Mouse (Mus musculus): Measurements from ENCODE around the gene Gpr82. TPM values are rescaled to one million over a fixed set of nuclear protein-coding genes. Genes with fewer than 3 reads are reported as not detected.

Gpr82 gene
- polyA plus RNA-seq (2014; fragmentation: Nextera tagmentation; extraction: Ambion mirVana): 1.1 and 1.5 TPM in 2 replicates

- no peaks in the 10 kb centered on the region for H3K4me1 ChIP-seq (ENCODE audit: control insufficient read depth, insufficient read depth, low read length)
- no peaks in the 10 kb centered on the region for H3K36me3 ChIP-seq (ENCODE audit: control insufficient read depth, insufficient read depth, low read length)
- no peak within 1 kb of the TSS for H3K9ac ChIP-seq (replicated peaks; ENCODE audit: low read depth, low read length)
- no peak for ATAC-seq (ENCODE audit: low read depth)
- no peak within 1 kb of the TSS for H3K4me2 ChIP-seq (ENCODE audit: low read depth, low read length)
- no peaks in the 10 kb centered on the region for H3K27me3 ChIP-seq (ENCODE audit: control insufficient read depth, insufficient read depth, low read length)
- WGBS: 94% methylated on average over 5 of the region's 5 CpGs
- H3K4me3 ChIP-seq (ENCODE audit: low read depth, low read length): no peak within 1 kb of the TSS
- H3K9me3 ChIP-seq (ENCODE audit: control insufficient read depth, low read length): no peaks in the 10 kb centered on the region
- H3K27ac ChIP-seq (ENCODE audit: low read depth, low read length): no peak within 1 kb of the TSS
Measured at GRCm38 (mm10) chrX:13661063-13661462, at the start of gene Gpr82. Gene Gpr82 (plus strand): TSS chrX:13661363.

- H3K36me3 ChIP-seq (ENCODE audit: control insufficient read depth, insufficient read depth, low read length): no peaks in the 10 kb centered on the region
- H3K9ac ChIP-seq (replicated peaks; ENCODE audit: low read depth, low read length): no peak overlapping the region
- no peak overlapping the region for H3K4me3 ChIP-seq (ENCODE audit: low read depth, low read length)
- H3K27me3 ChIP-seq (ENCODE audit: control insufficient read depth, insufficient read depth, low read length): no peaks in the 10 kb centered on the region
- H3K9me3 ChIP-seq (ENCODE audit: control insufficient read depth, low read length): no peaks in the 10 kb centered on the region
- ATAC-seq (ENCODE audit: low read depth): no peak
- H3K4me2 ChIP-seq (ENCODE audit: low read depth, low read length): no peak overlapping the region
- H3K27ac ChIP-seq (ENCODE audit: low read depth, low read length): no peak overlapping the region
- no peaks in the 10 kb centered on the region for H3K4me1 ChIP-seq (ENCODE audit: control insufficient read depth, insufficient read depth, low read length)
- 89% methylated on average over 2 of the region's 2 CpGs for WGBS
Measured at GRCm38 (mm10) chrX:13612115-13612514, 49.0 kb upstream of the Gpr82 start.

- H3K27ac ChIP-seq (ENCODE audit: low read depth, low read length): no peak overlapping the region
- H3K9me3 ChIP-seq (ENCODE audit: control insufficient read depth, low read length): no peaks in the 10 kb centered on the region
- 69% methylated on average over 1 of the region's 1 CpGs for WGBS
- H3K4me1 ChIP-seq (ENCODE audit: control insufficient read depth, insufficient read depth, low read length): no peaks in the 10 kb centered on the region
- no peaks in the 10 kb centered on the region for H3K27me3 ChIP-seq (ENCODE audit: control insufficient read depth, insufficient read depth, low read length)
- H3K9ac ChIP-seq (replicated peaks; ENCODE audit: low read depth, low read length): no peak overlapping the region
- no peaks in the 10 kb centered on the region for H3K36me3 ChIP-seq (ENCODE audit: control insufficient read depth, insufficient read depth, low read length)
- H3K4me3 ChIP-seq (ENCODE audit: low read depth, low read length): no peak overlapping the region
- ATAC-seq (ENCODE audit: low read depth): no peak
- no peak overlapping the region for H3K4me2 ChIP-seq (ENCODE audit: low read depth, low read length)
Measured at GRCm38 (mm10) chrX:13616726-13617125, 44.4 kb upstream of the Gpr82 start.

GRCm38 (mm10) chrX:13617294-13617693 is 43.9 kb upstream of the Gpr82 start:
- 96% methylated on average over 1 of the region's 1 CpGs for WGBS
- no peak overlapping the region for H3K4me3 ChIP-seq (ENCODE audit: low read depth, low read length)

GRCm38 (mm10) chrX:13618476-13618875 is 42.7 kb upstream of the Gpr82 start:
- Histone ChIP-seq H3K4me3 (ENCODE audit: low read depth, low read length) (no peak overlapping the region), H3K4me1 (ENCODE audit: control insufficient read depth, insufficient read depth, low read length) (no peaks in the 10 kb centered on the region), H3K4me2 (ENCODE audit: low read depth, low read length) (no peak overlapping the region), H3K27ac (ENCODE audit: low read depth, low read length) (no peak overlapping the region), H3K9me3 (ENCODE audit: control insufficient read depth, low read length) (no peaks in the 10 kb centered on the region), H3K9ac (replicated peaks; ENCODE audit: low read depth, low read length) (no peak overlapping the region), H3K36me3 (ENCODE audit: control insufficient read depth, insufficient read depth, low read length) (no peaks in the 10 kb centered on the region), H3K27me3 (ENCODE audit: control insufficient read depth, insufficient read depth, low read length) (no peaks in the 10 kb centered on the region)
- no peak for ATAC-seq (ENCODE audit: low read depth)
- 84% methylated on average over 4 of the region's 4 CpGs for WGBS

More at GRCm38 (mm10) chrX:13617294-13617693, 43.9 kb upstream of the Gpr82 start:
- Histone ChIP-seq H3K4me2 (ENCODE audit: low read depth, low read length) (no peak overlapping the region), H3K9ac (replicated peaks; ENCODE audit: low read depth, low read length) (no peak overlapping the region), H3K27me3 (ENCODE audit: control insufficient read depth, insufficient read depth, low read length) (no peaks in the 10 kb centered on the region), H3K27ac (ENCODE audit: low read depth, low read length) (no peak overlapping the region), H3K36me3 (ENCODE audit: control insufficient read depth, insufficient read depth, low read length) (no peaks in the 10 kb centered on the region), H3K9me3 (ENCODE audit: control insufficient read depth, low read length) (no peaks in the 10 kb centered on the region), H3K4me1 (ENCODE audit: control insufficient read depth, insufficient read depth, low read length) (no peaks in the 10 kb centered on the region)
- no peak for ATAC-seq (ENCODE audit: low read depth)

GRCm38 (mm10) chrX:13621473-13621872 is 39.7 kb upstream of the Gpr82 start:
- no peak for ATAC-seq (ENCODE audit: low read depth)
- H3K27ac ChIP-seq (ENCODE audit: low read depth, low read length): no peak overlapping the region
- no peak overlapping the region for H3K4me2 ChIP-seq (ENCODE audit: low read depth, low read length)
- no peak overlapping the region for H3K9ac ChIP-seq (replicated peaks; ENCODE audit: low read depth, low read length)
- no peaks in the 10 kb centered on the region for H3K9me3 ChIP-seq (ENCODE audit: control insufficient read depth, low read length)
- WGBS: 88% methylated on average over 4 of the region's 4 CpGs
- no peaks in the 10 kb centered on the region for H3K4me1 ChIP-seq (ENCODE audit: control insufficient read depth, insufficient read depth, low read length)
- H3K36me3 ChIP-seq (ENCODE audit: control insufficient read depth, insufficient read depth, low read length): no peaks in the 10 kb centered on the region
- no peaks in the 10 kb centered on the region for H3K27me3 ChIP-seq (ENCODE audit: control insufficient read depth, insufficient read depth, low read length)
- H3K4me3 ChIP-seq (ENCODE audit: low read depth, low read length): no peak overlapping the region

- H3K27me3 ChIP-seq (ENCODE audit: control insufficient read depth, insufficient read depth, low read length): no peaks in the 10 kb centered on the region
- H3K9ac ChIP-seq (replicated peaks; ENCODE audit: low read depth, low read length): no peak overlapping the region
- no peaks in the 10 kb centered on the region for H3K4me1 ChIP-seq (ENCODE audit: control insufficient read depth, insufficient read depth, low read length)
- 90% methylated on average over 5 of the region's 5 CpGs for WGBS
- no peak overlapping the region for H3K27ac ChIP-seq (ENCODE audit: low read depth, low read length)
- H3K4me2 ChIP-seq (ENCODE audit: low read depth, low read length): no peak overlapping the region
- no peak overlapping the region for H3K4me3 ChIP-seq (ENCODE audit: low read depth, low read length)
- no peak for ATAC-seq (ENCODE audit: low read depth)
- H3K9me3 ChIP-seq (ENCODE audit: control insufficient read depth, low read length): no peaks in the 10 kb centered on the region
- H3K36me3 ChIP-seq (ENCODE audit: control insufficient read depth, insufficient read depth, low read length): no peaks in the 10 kb centered on the region
Measured at GRCm38 (mm10) chrX:13622654-13623053, 38.5 kb upstream of the Gpr82 start.

GRCm38 (mm10) chrX:13631599-13632283 is 29.4 kb upstream of the Gpr82 start, which contains the start of gene Gpr34:
Gene Gpr34 (plus strand): TSS chrX:13632089.
- Histone ChIP-seq H3K27me3 (ENCODE audit: control insufficient read depth, insufficient read depth, low read length) (no peaks in the 10 kb centered on the region), H3K27ac (ENCODE audit: low read depth, low read length) (no peak within 1 kb of the TSS), H3K4me2 (ENCODE audit: low read depth, low read length) (no peak within 1 kb of the TSS), H3K4me1 (ENCODE audit: control insufficient read depth, insufficient read depth, low read length) (no peaks in the 10 kb centered on the region), H3K9me3 (ENCODE audit: control insufficient read depth, low read length) (no peaks in the 10 kb centered on the region), H3K36me3 (ENCODE audit: control insufficient read depth, insufficient read depth, low read length) (no peaks in the 10 kb centered on the region), H3K9ac (replicated peaks; ENCODE audit: low read depth, low read length) (no peak within 1 kb of the TSS), H3K4me3 (ENCODE audit: low read depth, low read length) (no peak within 1 kb of the TSS)
- ATAC-seq (ENCODE audit: low read depth): no peak
- WGBS: 80% methylated on average over 5 of the region's 5 CpGs

GRCm38 (mm10) chrX:13636398-13636797 is 24.8 kb upstream of the Gpr82 start:
- no peak overlapping the region for H3K4me3 ChIP-seq (ENCODE audit: low read depth, low read length)
- no peaks in the 10 kb centered on the region for H3K27me3 ChIP-seq (ENCODE audit: control insufficient read depth, insufficient read depth, low read length)
- H3K9ac ChIP-seq (replicated peaks; ENCODE audit: low read depth, low read length): no peak overlapping the region
- no peaks in the 10 kb centered on the region for H3K9me3 ChIP-seq (ENCODE audit: control insufficient read depth, low read length)
- no peak for ATAC-seq (ENCODE audit: low read depth)
- H3K36me3 ChIP-seq (ENCODE audit: control insufficient read depth, insufficient read depth, low read length): no peaks in the 10 kb centered on the region
- 97% methylated on average over 1 of the region's 1 CpGs for WGBS
- H3K4me2 ChIP-seq (ENCODE audit: low read depth, low read length): no peak overlapping the region
- no peak overlapping the region for H3K27ac ChIP-seq (ENCODE audit: low read depth, low read length)
- no peaks in the 10 kb centered on the region for H3K4me1 ChIP-seq (ENCODE audit: control insufficient read depth, insufficient read depth, low read length)
